Mouse (Mus musculus): ENCODE measurements at regions not wholly inside any gene's neighbourhood (a gene's known extent, or its start where the extent isn't known, plus 50 kb on each side); places are given as distances from the start of the nearest gene placed in this dataset.

- TF ChIP-seq CTCF (IDR thresholded peaks at IDR 0.05; ENCODE audit: borderline replicate concordance, control insufficient read depth, extremely low read depth, insufficient read depth, low read length, poor library complexity) (no peak), POLR2A (IDR thresholded peaks at IDR 0.05; ENCODE audit: control insufficient read depth, extremely low read depth, insufficient read depth, low read length, poor library complexity) (no peak)
Observed at GRCm38 (mm10) chr16:55571106-55571505, 267.6 kb downstream of the Nfkbiz start.
